ENCODE assay signal across 13 mouse cellular contexts in the genomic region with DNA sequence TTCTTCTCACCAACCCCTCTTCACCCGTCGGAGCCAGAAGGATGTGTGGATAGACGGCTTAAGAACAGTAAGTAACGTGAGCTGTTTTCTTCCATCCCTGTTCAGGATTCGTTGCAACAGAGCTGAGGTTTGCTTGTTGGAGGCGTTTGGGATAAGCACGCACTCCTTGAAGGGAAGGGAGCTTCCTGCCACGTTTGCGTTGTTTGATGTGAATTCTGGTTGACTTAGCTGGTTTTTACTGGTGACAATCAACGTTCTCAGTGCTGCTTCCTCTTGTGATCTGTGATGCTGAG.
DNase-seq lines count a peak whose midpoint lies in the region; ATAC-seq lines count a peak whose summit lies in the region.
"Had no signal": no experiment of that assay in that cellular context is flagged by ENCODE, and none has a peak within 500 bp of the region (broad histone marks: within the 10 kb centered on the region; RNA-seq: fewer than 3 reads in every experiment).

No protein-coding gene starts in this region.

- intact Hi-C loops in heart, postnatal 14 days (cut with DNase I) = loop anchor here (5.0 kb wide), 1 partner anchor 240 kb away; no protein-coding TSS in a partner anchor

- whole genome bisulfite sequencing in heart, embryonic 10.5 days = 10% methylated on average over 10 of the region's 10 CpGs
- WGBS in hindbrain, embryonic 10.5 days = 19% methylated on average over 10 of the region's 10 CpGs
- 15% methylated on average over 10 of the region's 10 CpGs for WGBS in midbrain, embryonic 16.5 days

- H3K9ac ChIP-seq in midbrain, embryonic 16.5 days (ENCODE audit: low read depth, low read length) = no peak overlapping the region
- H3K9ac ChIP-seq: lung, embryonic 15.5 days had no signal

- H3K4me3 ChIP-seq in heart, embryonic 10.5 days = peak overlapping the region; percentile 29; the same call in 1 of the 2 replicates
- peak overlapping the region; percentile 18 for H3K4me3 ChIP-seq in hindbrain, embryonic 10.5 days
- H3K4me3 ChIP-seq in midbrain, embryonic 16.5 days (ENCODE audit: low read depth, low read length) = peak overlapping the region; percentile 23; the same call in 1 of the 2 replicates
- H3K4me3 ChIP-seq: lung, embryonic 15.5 days had no signal

- no peak overlapping the region for H3K27ac ChIP-seq in heart, embryonic 10.5 days
- peak overlapping the region; percentile 47; the same call in 1 of the 2 replicates for H3K27ac ChIP-seq in hindbrain, embryonic 10.5 days
- H3K27ac ChIP-seq in midbrain, embryonic 16.5 days (ENCODE audit: low read length) = no peak overlapping the region
- H3K27ac ChIP-seq: gastrocnemius, adult 2 months; kidney, postnatal 0 days; lung, embryonic 15.5 days had no signal

- H3K27me3 ChIP-seq in heart, embryonic 10.5 days (ENCODE audit: insufficient read depth, poor library complexity, severe bottlenecking) = peaks cover 12% of the 10 kb centered on the region
- H3K27me3 ChIP-seq in hindbrain, embryonic 10.5 days (ENCODE audit: insufficient read depth, poor library complexity, severe bottlenecking) = peaks cover 11% of the 10 kb centered on the region
- H3K27me3 ChIP-seq in midbrain, embryonic 16.5 days (ENCODE audit: control insufficient read depth, insufficient read depth, low read depth, low read length) = peaks cover 6% of the 10 kb centered on the region; the same call in 1 of the 2 replicates

- no peaks in the 10 kb centered on the region for H3K4me1 ChIP-seq in heart, embryonic 10.5 days
- peaks cover 27% of the 10 kb centered on the region; the same call in 1 of the 2 replicates for H3K4me1 ChIP-seq in hindbrain, embryonic 10.5 days (replicated peaks)
- H3K4me1 ChIP-seq in midbrain, embryonic 16.5 days (ENCODE audit: control insufficient read depth, insufficient read depth, low read length) = peaks cover 6% of the 10 kb centered on the region
- H3K4me1 ChIP-seq: lung, embryonic 15.5 days had no signal

- DNase-seq in heart, embryonic 10.5 days (ENCODE audit: low spot score) = no peak
- DNase-seq in heart, postnatal 14 days = no peak
- peak; percentile 27 for DNase-seq in embryo, embryonic 10.5 days (ENCODE audit: low spot score)
- no peak for DNase-seq in hindbrain, embryonic 10.5 days (ENCODE audit: low spot score)
- DNase-seq in urinary bladder, postnatal 4 days (ENCODE audit: low spot score in 2 of 2) = no peak
- DNase-seq in ovary, adult 18-20 months (ENCODE audit: low spot score) = no peak
- no peak for DNase-seq in cerebellum, postnatal 14 days
- DNase-seq: adrenal gland, postnatal 25 days; cerebellum, postnatal 36 days; gastrocnemius, adult 2 months had no signal

- no peaks in the 10 kb centered on the region for H3K36me3 ChIP-seq in heart, embryonic 10.5 days
- H3K36me3 ChIP-seq in hindbrain, embryonic 10.5 days = no peaks in the 10 kb centered on the region
- H3K36me3 ChIP-seq in midbrain, embryonic 16.5 days (ENCODE audit: control insufficient read depth, insufficient read depth, low read length) = no peaks in the 10 kb centered on the region
- H3K36me3 ChIP-seq: lung, embryonic 15.5 days had no signal

- H3K4me2 ChIP-seq in midbrain, embryonic 16.5 days (ENCODE audit: low read length) = peak overlapping the region; percentile 27; the same call in 1 of the 2 replicates
- H3K4me2 ChIP-seq: lung, embryonic 15.5 days had no signal

- no peak for ATAC-seq in midbrain, embryonic 16.5 days

- no peaks in the 10 kb centered on the region for H3K9me3 ChIP-seq in heart, embryonic 10.5 days
- H3K9me3 ChIP-seq in hindbrain, embryonic 10.5 days = no peaks in the 10 kb centered on the region
- no peaks in the 10 kb centered on the region for H3K9me3 ChIP-seq in midbrain, embryonic 16.5 days (replicated peaks; ENCODE audit: control insufficient read depth, low read length, poor library complexity, severe bottlenecking)
- H3K9me3 ChIP-seq: lung, embryonic 15.5 days had no signal
